ENCODE assay signal across 8 mouse cellular contexts in the genomic region with DNA sequence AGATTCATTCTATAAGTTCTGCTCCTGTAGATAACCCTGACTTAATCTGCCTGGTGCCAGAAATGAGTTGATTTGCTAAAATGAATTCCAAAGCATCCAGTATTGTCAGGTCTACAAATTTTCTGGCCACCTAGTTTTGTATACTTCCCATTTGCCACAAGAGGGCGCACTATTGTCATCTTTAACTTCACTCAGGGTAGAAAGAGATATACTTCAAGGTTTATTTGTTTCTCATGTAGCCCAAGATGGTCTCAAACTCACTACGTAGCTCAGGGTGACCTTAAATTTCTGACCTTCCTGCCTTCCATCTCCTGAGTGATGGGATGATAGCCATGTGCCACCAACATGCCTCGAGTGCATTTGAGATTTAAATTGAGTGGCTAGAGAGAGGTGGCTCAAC. TPM values are rescaled to one million over a fixed set of nuclear protein-coding genes. Genes with fewer than 3 reads are reported as not detected.
DNase-seq lines count a peak whose midpoint lies in the region; ATAC-seq and TF ChIP-seq lines count a peak whose summit lies in the region.
"Had no signal": no experiment of that assay in that cellular context is flagged by ENCODE, and none has a peak within 500 bp of the region (broad histone marks: within the 10 kb centered on the region; RNA-seq: fewer than 3 reads in every experiment).

No protein-coding gene starts in this region.

- no peaks in the 10 kb centered on the region for H3K4me1 ChIP-seq in cortical plate, adult 2 months (ENCODE audit: control insufficient read depth, insufficient read depth, low read length)
- 0 out of 2 replicates have a peak, but pooled peaks cover 4% of the 10 kb centered on the region for H3K4me1 ChIP-seq in lung, postnatal 0 days (ENCODE audit: insufficient read depth, low read depth, low read length)
- H3K4me1 ChIP-seq: neural tube, embryonic 12.5 days had no signal

- 14% methylated on average over 3 of the region's 3 CpGs for WGBS in lung, postnatal 0 days

- no peak for DNase-seq in layer of hippocampus, adult 2 months (ENCODE audit: low spot score in 2 of 2)
- no peak for DNase-seq in layer of hippocampus, postnatal 36 days
- peak; percentile 82 for DNase-seq in MN1 (ENCODE audit: low spot score)
- DNase-seq in lung, postnatal 0 days (ENCODE audit: low spot score), result peak; percentile 74
- no peak for DNase-seq in frontal cortex, postnatal 25 days (ENCODE audit: low spot score in 2 of 2)
- DNase-seq in layer of hippocampus, postnatal 25 days (ENCODE audit: extremely low spot score in 1 of 2, low spot score in 1 of 2), result no peak

- no peak overlapping the region for H3K9ac ChIP-seq in lung, postnatal 0 days (replicated peaks; ENCODE audit: low read depth)
- H3K9ac ChIP-seq: neural tube, embryonic 12.5 days had no signal

- H3K27ac ChIP-seq in layer of hippocampus, adult 2 months, result no peak overlapping the region
- no peak overlapping the region for H3K27ac ChIP-seq in cortical plate, adult 2 months (ENCODE audit: insufficient read depth, low read length)
- H3K27ac ChIP-seq in lung, postnatal 0 days (ENCODE audit: low read length), result no peak overlapping the region
- H3K27ac ChIP-seq: neural tube, embryonic 12.5 days had no signal

- no peak overlapping the region for H3K4me2 ChIP-seq in lung, postnatal 0 days (replicated peaks; ENCODE audit: low read depth, low read length)
- H3K4me2 ChIP-seq: neural tube, embryonic 12.5 days had no signal

- no peak for TF ChIP-seq POLR2A in cortical plate, adult 2 months (IDR thresholded peaks at IDR 0.05; ENCODE audit: extremely low read depth, insufficient read depth, low read length)

- no peaks in the 10 kb centered on the region for H3K9me3 ChIP-seq in lung, postnatal 0 days (ENCODE audit: low read length)
- H3K9me3 ChIP-seq: neural tube, embryonic 12.5 days had no signal

- H3K27me3 ChIP-seq in lung, postnatal 0 days (replicated peaks; ENCODE audit: insufficient read depth, low read length), result no peaks in the 10 kb centered on the region
- H3K27me3 ChIP-seq: neural tube, embryonic 12.5 days had no signal

- TF ChIP-seq CTCF in layer of hippocampus, adult 2 months (conservative IDR thresholded peaks at IDR 0.05), result peak; percentile 81
- TF ChIP-seq CTCF in cortical plate, adult 2 months (IDR thresholded peaks at IDR 0.05; ENCODE audit: extremely low read depth, insufficient read depth, low read length), result 0 out of 2 replicates have a peak, but pooled peaks have one; percentile 10
- TF ChIP-seq CTCF in lung, postnatal 0 days (IDR thresholded peaks at IDR 0.05), result peak; percentile 78

- no peaks in the 10 kb centered on the region for H3K36me3 ChIP-seq in lung, postnatal 0 days (ENCODE audit: insufficient read depth, low read length)
- H3K36me3 ChIP-seq: neural tube, embryonic 12.5 days had no signal

- ATAC-seq in lung, postnatal 0 days, result peak; percentile 26

- TF ChIP-seq EP300 in lung, postnatal 0 days (IDR thresholded peaks at IDR 0.05), result no peak

- no peak overlapping the region for H3K4me3 ChIP-seq in layer of hippocampus, adult 2 months
- H3K4me3 ChIP-seq in cortical plate, adult 2 months (ENCODE audit: insufficient read depth, low read length), result no peak overlapping the region
- H3K4me3 ChIP-seq in lung, postnatal 0 days (ENCODE audit: low read depth, low read length), result no peak overlapping the region
- H3K4me3 ChIP-seq: neural tube, embryonic 12.5 days had no signal

RNA-seq across cellular contexts. Expression of gene Nqo1, which starts 16.4 kb away (rescaled TPM):
- 1 to 10 TPM; 5.8 to 7.0 TPM for total RNA-seq in layer of hippocampus, adult 2 months (2021)
- 1 to 10 TPM; 5.5 to 6.4 TPM for total RNA-seq in layer of hippocampus, postnatal 36 days (2021)
- polyA plus RNA-seq in cortical plate, adult 2 months (2012; rRNA removed), result 4.8 TPM in 2 replicates
- polyA plus RNA-seq in lung, postnatal 0 days (2015; fragmentation: Nextera tagmentation; extraction: Ambion mirVana), result 8.1 and 8.2 TPM in 2 replicates
- total RNA-seq in layer of hippocampus, postnatal 25 days (2021), result 1 to 10 TPM; 5.3 to 5.7 TPM

RNA-seq across cellular contexts. Expression of gene Nob1, which starts 38.2 kb away (rescaled TPM):
- 10 to 100 TPM; 38.5 to 48.6 TPM for total RNA-seq in layer of hippocampus, adult 2 months (2021)
- 10 to 100 TPM; 39.9 to 47.7 TPM for total RNA-seq in layer of hippocampus, postnatal 36 days (2021)
- 54.1 and 58.6 TPM in 2 replicates for polyA plus RNA-seq in cortical plate, adult 2 months (2012; rRNA removed)
- 26.4 and 27.5 TPM in 2 replicates for polyA plus RNA-seq in lung, postnatal 0 days (2015; fragmentation: Nextera tagmentation; extraction: Ambion mirVana)
- 10 to 100 TPM; 40.4 to 40.7 TPM for total RNA-seq in layer of hippocampus, postnatal 25 days (2021)

RNA-seq across cellular contexts. Expression of gene Wwp2, which starts 49.5 kb away (rescaled TPM):
- 10 to 100 TPM; 37.1 to 38.0 TPM for total RNA-seq in layer of hippocampus, adult 2 months (2021)
- total RNA-seq in layer of hippocampus, postnatal 36 days (2021), result 10 to 100 TPM; 36.7 to 38.8 TPM
- polyA plus RNA-seq in cortical plate, adult 2 months (2012; rRNA removed), result 24.0 and 24.2 TPM in 2 replicates
- polyA plus RNA-seq in lung, postnatal 0 days (2015; fragmentation: Nextera tagmentation; extraction: Ambion mirVana), result 27.3 and 28.1 TPM in 2 replicates
- total RNA-seq in layer of hippocampus, postnatal 25 days (2021), result 10 to 100 TPM; 36.3 to 37.0 TPM

Comparison
In these comparisons a context has a peak if more than half of its experiments do, and no peak if none do; other contexts are left out.
1. DNase-seq: peak in MN1 (single experiment) and lung, postnatal 0 days (single experiment); none in layer of hippocampus, adult 2 months (0 of 2), layer of hippocampus, postnatal 36 days (0 of 2), frontal cortex, postnatal 25 days (0 of 2) and layer of hippocampus, postnatal 25 days (0 of 2).
2. CTCF ChIP-seq: peak in every context shown above with its lines; median percentile 81 in layer of hippocampus, adult 2 months; 78 in lung, postnatal 0 days; 10 in cortical plate, adult 2 months.